Mouse (Mus musculus) spleen, adult 2 months (tissue): ENCODE measurements around the gene Naa11.

Experiments
- CTCF ChIP-seq: fragments of 200-500 bp; IDR thresholded peaks from 2 replicates; pipeline ENCODE4 v1.5.1; 2011; ENCODE audit warnings: mild to moderate bottlenecking, inconsistent platforms; ENCODE audit not compliant: insufficient read depth, insufficient read length, insufficient replicate concordance; ENCODE audit errors: extremely low read depth
- POLR2A ChIP-seq: fragments of 200-500 bp; IDR thresholded peaks from 2 replicates; pipeline ENCODE4 v1.6.1; 2011; ENCODE audit warnings: low read depth, low read length, inconsistent platforms

GRCm38 (mm10) chr5:97334794-97335193 is 57.4 kb downstream of the Naa11 start:
- TF ChIP-seq CTCF (no peak), POLR2A (no peak)
